Mouse (Mus musculus) heart, adult 10 weeks (tissue): ENCODE data around the gene Nutf2-ps1. TPM values are rescaled to one million over a fixed set of nuclear protein-coding genes. Genes with fewer than 3 reads are reported as not detected.

ENCODE experiments used
- polyA plus RNA-seq: library from polyadenylated mRNA; stranded (reverse); fragments of 350-450 nt; fragmentation: Illumina TruSeq; extraction: RNeasy Lipid Tissue Mini Kit (QIAGEN cat#74804); gene quantifications from one replicate; pipeline ENCODE4 v1.2.3, GENCODE M21; 2014; ENCODE audit warnings: low read depth, low replicate concordance

Nutf2-ps1 gene
- polyA plus RNA-seq: 24.5 TPM

DNA sequence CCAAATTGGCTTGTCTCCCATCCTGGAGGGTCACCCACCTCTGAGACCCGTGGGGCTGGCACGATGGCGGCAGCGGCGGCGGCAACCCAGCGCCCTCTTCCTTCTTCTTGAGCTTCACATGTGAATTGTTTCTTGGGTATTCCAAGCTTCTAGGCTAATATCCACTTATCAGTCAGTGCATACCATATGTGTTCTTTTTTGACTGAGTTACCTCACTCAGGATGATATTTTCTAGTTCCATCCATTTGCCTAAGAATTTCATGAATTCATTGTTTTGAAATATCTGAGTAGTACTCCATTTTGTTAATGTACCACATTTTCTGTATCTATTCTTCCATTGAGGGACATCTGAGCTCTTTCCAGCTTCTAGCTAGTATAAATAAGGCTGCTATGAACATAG, at the start of gene Nutf2-ps1:
TSS of gene Nutf2-ps1 (minus strand) at position 101 of the 400 bp plus-strand sequence.

DNA sequence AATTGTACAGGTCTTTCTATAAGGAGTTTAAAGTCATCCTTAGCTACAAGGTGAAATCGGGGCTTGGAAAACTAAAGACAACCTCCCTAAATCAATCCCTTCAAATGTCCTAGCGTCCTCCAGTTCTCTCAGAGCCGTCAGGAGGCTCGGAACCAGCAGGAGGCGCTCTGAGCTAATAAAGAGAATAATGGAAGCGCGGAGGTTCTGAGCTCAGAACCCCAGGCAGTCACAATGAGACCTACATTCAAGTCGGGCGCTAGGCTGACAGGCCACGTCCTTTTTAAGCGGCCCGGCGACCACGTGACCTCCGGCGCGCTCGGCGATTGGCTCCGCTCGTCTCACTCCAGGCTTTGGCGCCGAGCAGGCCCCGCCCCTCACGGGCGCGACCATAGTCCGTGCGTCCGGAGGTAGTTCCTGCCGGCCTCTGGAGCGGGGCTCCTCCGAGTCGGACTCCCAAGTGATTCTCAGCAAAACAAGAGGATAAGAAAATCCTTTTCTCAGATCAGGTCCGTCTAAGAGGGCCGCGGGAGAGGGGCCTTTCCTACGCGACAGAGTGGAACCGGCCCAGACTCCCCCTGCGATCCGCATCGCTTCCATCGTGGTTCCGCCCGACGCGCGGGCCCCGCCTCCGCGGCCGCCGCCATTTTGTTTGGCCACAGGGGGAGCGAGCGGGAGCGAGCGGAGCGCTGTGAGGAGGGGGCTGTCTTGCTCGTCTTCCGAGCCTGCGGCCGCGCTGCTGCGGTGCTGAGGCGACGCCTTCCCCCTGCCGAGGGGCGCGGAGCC, 11.1 kb upstream of the Nutf2-ps1 start, which contains the start of gene Smc3:
TSS of gene Smc3 (plus strand) at position 642 of the 783 bp plus-strand sequence.

Other genes starting within 250 kb of the Nutf2-ps1 start
- gene Gm10197, start 217.3 kb downstream of the Nutf2-ps1 start, polyA plus RNA-seq: not detected
- 30.5 TPM for gene Smndc1, start 198.5 kb downstream of the Nutf2-ps1 start, polyA plus RNA-seq
- 6.9 TPM for gene Dusp5, start 60.0 kb downstream of the Nutf2-ps1 start, polyA plus RNA-seq
- 22.3 TPM for gene Smc3, start 11.3 kb upstream of the Nutf2-ps1 start, polyA plus RNA-seq
- gene Rbm20, start 88.2 kb upstream of the Nutf2-ps1 start, polyA plus RNA-seq: 170 TPM